Mouse (Mus musculus) adrenal gland, adult 2 months (tissue): Measurements from ENCODE around the gene Nxph1. TPM values are rescaled to one million over a fixed set of nuclear protein-coding genes. Genes with fewer than 3 reads are reported as not detected.

Experiments
- DNase-seq: peaks from one replicate; pipeline ENCODE4 v3.0.0; 2021
- polyA plus RNA-seq: library from polyadenylated mRNA; depleted of rRNA; stranded (reverse); fragments of >200 nt; gene quantifications from 2 replicates; pipeline ENCODE4 v1.2.3, GENCODE M21; 2012
- total RNA-seq, 2 experiments: library from RNA; stranded (reverse); gene quantifications; 2 replicates each; pipeline ENCODE4 v1.2.3; 2021

Gene Nxph1
- total and polyA plus RNA-seq, 3 experiments = 0.52 to 0.70 TPM; not detected in 1

DNA sequence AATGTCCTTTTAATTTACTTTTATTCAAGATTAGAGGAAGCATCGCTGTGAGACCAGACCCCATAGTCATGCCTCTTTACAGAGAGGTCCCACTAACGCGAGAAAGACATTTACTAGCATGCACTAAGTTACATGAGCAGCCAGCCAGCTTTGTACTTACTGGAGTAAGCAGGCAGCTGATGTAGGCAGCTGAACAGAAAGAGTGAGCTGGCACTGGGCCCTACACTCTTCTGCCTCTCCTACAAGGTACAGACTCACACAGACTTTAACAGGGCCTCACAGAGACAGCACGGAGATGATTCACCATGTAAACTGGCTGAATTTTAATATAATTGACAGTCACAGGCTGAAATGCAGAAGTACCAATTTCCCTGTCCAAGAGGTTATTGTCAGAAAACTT lies 11.6 kb downstream of the Nxph1 start:
- no peak for DNase-seq

DNA sequence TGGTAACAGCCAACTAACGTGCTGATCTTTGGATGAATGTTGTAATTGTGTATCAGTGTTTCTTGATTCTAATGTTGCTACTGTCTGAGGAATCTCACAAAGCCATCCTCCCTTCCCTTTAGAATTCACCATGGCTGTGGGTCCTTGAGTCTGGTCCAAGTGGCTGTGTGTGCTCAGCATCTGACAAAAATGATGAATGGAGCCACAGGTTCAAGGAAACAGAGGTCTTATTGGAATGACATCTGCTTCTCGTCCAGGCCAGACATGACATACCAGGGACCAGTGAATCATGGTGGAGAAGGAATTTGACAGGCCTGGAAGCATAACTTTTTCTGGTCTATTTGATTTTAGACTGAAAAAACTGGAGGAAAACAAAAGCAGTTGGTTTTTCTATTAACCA lies 22.3 kb downstream of the Nxph1 start:
- peak; percentile 73 for DNase-seq

DNA sequence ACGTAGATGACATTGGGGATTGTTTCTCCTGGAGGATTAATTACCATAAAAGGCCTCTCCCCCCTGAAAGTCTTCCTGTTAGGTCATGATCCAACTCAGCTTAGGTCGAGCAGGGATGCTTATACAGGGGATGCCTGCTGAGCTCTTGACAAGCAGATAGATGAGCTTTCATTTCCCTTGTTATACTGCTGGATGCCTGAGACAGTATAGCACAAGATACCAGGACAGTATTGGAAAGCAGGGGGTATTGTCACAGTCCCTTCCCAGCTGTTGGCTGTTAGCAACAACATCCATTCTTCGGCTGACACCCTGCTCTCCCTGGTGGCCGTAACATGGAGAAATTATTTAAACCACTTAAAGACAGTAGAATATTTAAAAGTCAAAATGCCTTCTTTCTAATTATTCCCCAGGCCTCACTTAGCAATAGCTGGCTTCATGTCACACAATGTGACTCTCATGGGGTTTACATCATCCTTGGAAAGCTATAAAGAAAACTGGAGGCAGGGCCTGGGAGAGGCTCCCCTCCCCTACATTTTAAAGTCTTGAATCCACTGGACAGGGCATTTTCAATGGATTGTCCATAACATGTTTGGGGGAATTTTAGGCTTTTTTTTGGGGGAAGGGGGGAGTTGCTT lies 31.1 kb downstream of the Nxph1 start:
- DNase-seq = no peak

DNA sequence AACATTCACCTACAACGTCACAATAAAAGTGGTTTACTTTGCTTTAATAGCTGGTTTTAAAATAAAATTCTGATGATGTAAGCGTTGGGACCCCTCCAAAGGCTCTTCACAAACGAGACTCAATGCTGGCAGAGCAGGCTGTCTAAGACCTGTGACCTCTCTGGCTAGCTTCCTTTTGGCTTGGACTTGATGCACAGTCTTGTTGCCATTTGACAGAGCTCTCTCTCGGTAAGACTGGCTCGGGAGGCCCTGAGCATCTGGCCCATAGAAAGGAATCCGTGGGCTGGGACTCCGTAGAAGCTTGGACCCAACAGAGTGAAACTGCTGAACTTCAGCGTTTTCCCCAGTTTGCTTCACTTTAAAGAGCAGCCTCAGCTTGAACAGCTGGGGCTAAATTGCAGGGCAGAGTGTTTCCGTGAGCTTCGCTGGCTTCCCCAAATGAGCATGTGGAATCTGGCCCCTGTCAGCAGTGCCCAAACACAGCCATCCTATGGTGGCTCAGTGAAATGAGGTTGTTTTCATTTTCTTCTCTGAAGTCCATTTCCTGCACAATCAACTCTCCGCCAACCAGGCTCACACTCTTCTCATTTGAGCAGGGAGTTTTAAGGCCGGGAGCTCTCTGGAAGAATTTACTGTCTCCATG lies 48.2 kb downstream of the Nxph1 start:
- peak; percentile 23 for DNase-seq

DNA sequence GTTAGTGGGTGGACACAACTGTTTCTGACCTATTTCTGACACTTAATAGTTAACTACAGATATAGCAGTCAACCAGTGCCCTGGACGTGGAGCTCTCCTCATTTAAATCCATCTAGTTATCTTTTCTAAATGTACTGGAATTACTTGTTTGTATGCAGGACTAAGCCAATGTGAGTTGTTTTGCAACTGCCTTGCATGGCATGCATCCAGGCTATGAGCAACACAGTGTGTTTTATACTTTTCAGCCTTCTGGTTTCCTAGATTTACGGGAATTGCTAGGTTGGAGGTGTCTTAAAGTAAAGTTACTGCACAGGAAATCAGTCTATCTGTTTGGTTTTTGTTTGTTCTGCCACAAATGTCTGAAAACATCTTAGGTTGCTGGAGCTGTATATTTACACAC lies 49.1 kb downstream of the Nxph1 start:
- DNase-seq = peak; percentile 53

DNA sequence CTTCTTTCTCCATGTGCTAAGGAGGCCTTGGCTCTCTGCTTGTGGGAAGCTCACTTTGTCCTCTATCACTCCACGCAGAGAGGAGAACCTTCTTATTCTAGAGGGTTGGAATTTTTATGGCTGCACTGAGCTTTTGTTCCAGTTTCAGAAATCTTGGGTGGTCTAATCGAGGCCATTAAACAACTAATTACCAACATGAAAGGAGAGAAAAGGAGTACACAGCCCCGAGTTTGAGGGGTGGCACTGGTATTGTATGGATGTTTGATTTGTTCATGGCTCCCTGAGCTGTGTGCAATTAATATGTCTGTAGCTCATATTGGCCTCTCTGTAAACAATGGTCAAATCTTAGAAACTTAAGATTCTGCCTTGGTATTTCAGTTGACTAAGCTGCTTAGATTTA lies 54.5 kb downstream of the Nxph1 start:
- DNase-seq = no peak

DNA sequence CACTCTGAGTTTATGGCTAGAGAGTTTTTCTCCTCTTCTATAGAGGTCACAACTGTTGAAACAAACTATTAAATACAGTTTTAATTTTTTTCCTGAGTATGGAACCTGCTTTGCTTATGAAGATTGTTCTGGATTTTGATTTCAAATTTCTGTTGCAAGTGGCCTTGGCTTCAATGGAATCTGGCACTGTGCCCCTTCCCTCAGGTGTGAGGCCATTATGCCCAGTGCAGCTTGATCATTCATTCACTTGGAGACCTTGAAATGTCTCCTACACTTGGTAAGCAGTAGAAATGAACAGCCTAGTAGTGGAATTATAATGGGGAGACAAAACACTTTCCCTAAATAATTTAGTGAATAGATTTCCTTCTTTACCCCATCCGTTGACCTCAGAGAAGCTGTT lies 78.4 kb downstream of the Nxph1 start:
- peak; percentile 9 for DNase-seq

DNA sequence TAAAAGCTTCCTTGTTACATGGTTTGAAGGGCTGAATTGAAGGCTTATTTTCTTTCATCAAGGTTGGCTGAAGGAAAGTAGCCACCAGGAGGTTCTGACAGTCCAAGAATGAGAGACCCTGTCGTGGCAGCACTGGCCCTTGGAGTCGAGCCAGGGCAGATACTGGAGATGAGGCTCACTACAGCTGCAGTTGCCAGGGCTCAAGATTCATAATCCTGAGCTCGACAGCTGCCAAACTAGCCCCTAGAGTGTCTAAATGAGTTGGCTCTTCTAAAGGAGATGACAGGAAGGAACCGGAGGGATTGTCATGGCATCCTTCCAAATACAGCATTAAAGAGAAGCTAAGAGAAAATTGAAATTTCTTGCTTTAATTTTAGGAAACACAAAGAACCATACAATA lies 78.9 kb downstream of the Nxph1 start:
- DNase-seq = no peak

DNA sequence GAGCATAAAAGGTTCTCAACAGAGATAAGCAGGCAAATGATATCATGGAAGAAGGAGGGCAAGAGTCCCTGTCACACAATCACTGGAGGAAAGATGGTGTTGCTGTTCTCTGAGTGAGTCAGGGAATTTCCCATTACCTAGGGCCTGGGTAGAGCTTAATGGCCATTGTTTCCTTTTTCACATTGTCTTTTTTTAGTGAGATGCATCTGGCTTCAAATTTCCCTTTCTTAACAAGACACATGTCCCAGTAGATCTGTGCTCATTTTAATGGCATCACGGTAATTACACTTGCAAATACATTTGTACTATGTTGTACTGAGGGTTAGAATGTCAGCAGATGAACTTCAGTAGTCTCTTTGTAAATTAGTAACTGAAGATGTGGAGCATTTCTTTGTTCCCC lies 80.3 kb downstream of the Nxph1 start:
- DNase-seq = no peak

DNA sequence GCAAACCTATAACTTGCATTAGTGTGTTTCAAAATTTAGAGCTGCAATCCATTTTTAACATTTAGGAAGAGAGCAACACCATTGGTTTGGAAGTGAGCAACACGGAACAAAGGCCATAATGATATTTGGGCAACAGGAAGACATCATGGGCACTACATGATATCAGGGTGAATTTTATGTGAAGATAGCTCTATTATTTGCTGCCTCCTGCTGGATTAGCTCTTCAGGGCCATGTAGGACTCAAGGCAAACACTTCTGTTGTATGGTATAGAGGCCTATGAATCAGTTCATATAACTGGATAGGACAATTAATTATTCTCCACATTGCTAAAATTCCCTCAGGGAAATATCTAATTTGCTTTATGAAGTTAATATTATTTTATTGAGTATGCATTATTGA lies 91.1 kb downstream of the Nxph1 start:
- no peak for DNase-seq

DNA sequence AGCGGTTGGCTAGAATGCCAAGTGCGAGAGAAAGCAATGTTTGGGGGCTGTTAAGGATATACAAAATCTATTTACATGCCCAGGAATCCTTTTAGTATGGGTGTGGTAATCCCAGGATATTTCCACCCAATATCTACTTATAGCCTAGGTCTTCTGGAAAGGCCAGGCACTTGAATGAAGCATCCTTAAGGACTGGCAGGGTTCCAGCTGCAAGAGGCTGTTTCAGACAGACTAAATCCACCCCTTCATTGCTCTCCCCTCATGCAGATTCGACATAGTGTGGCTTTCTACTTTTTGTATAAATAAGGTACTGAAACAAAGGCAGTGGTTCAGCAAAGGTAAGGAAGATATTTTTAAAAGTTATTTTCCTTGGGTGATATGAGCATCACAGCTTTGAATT lies 92.8 kb downstream of the Nxph1 start:
- DNase-seq = no peak

DNA sequence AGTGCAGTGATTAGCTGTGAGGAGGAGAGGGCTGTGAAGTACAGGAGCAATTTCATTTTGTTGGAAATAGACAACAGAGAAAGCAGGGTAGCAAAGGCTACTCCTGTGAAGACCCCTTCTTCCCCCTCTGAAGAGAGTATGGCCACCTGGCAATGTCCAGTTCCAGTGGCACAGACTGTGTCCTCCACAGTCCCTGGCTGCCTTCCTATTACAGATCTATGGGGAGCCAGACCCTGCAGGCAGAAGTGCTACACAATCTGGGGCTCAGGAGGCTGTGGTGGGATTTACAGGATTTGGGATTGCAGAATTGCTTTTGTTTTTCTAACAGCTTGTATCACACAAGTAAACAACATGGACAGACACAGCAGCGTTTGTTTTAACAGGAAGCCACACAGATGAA lies 94.2 kb downstream of the Nxph1 start:
- DNase-seq = no peak

DNA sequence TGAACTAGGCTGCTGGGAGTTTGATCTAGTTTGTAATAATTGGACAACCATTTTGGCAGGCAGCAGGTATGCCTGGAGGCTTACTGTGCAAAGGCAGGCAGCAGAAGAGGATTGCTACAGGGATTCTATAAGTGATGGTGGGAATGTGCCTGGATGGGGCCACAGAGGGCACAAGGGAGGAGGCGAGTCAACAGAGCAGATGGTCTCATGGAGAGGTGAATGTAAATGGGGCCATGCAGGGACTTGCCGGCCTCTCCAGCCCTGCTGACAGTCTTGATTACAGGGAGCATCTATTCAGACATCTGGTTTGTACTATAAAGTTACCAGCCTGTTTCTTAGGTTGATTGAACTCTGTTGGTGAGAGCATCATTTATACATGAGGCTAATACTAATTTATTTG lies 98.6 kb downstream of the Nxph1 start:
- DNase-seq = no peak

DNA sequence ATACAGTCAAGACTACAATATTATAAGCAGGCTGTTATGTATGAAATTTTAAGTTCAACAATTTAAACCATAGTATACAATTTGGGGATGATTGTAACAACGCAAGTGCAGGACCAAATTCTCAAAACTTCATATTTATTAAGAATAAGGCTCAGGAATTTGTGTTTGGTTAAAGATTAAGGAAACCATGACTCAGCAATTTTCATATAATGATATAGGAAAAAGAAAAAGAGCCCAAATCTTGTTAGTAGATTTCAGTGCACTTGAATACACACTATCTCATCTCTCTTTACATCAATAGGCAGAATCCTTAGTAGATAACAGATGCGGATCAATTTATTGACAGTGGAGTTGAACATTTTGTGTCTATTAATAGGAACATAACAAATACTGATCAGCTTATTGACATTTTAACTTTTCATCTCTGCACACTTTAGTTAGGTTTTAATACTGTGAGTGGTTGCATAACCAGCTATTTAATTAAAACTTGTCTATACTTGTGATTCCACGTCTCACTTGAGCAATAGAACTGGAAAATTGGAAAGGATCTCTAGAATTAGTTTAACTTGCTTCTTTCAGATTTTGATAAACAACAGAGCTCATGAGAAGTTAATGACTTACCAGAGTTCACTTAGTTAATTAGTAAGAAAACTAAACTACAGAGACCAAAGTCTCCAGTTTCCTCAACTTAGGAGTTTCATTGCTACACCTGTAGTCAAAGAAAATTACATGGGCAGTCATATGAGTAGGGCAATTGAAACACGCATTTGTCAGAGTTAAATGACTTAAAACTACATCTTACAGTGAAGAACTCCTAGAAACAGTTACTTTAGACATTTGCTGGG lies 113.3 kb downstream of the Nxph1 start:
- no peak for DNase-seq

DNA sequence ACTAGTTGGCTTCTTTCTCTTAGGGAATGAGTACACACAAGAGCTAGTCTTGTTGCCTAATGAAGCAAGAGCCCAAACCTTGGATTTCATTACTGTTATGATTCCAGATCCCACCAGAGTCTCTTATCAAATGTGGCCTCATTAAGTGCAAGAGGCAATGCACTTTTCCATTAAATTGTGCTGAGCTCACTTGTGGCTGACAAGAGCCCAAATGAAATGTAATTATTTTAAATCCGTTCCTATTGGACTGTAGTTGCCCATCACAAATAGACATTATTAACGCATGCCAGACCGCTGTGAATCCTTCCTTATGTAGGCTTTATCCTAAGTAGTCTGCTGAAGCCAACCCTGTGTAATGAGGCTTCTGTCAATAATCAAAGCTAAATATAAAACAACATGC lies 118.2 kb downstream of the Nxph1 start:
- no peak for DNase-seq

DNA sequence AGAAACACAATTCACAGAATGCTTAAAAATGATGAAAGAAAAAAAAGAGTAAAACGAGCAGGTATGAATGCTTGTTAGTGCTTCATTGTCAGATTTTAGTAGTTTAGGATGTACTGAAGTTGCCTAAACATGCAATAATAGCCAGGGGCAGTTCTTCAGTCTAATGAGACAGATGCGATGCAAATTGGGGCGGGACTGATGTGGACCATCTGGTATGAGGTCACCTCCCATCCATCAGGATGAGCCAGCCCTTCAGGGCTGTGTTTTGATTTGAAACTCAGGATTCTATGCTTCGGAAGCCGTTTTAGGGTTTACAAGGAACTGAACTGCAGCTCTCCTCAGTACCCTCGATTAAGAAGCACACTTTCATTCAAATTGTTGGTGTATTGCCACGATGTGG lies 121.7 kb downstream of the Nxph1 start:
- DNase-seq = no peak

DNA sequence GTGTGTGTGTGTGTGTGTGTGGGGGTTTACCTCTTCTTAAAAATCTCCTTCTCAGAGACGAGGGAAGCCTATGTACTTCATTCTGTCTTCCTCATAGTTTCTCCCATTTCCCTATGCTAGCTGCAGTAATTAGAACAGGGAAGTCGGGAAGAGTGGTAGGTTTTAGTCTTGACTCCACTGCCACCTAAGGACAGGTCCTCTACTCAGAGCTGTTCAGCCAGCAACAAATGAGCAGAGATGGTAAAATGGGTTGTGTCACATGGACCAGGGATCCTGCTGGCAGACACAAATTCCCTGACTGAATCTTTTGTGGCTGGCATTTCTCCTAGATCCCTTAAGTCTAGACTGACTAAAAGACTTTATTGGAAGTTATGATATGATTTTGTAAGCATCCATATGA lies 128.2 kb downstream of the Nxph1 start:
- no peak for DNase-seq

DNA sequence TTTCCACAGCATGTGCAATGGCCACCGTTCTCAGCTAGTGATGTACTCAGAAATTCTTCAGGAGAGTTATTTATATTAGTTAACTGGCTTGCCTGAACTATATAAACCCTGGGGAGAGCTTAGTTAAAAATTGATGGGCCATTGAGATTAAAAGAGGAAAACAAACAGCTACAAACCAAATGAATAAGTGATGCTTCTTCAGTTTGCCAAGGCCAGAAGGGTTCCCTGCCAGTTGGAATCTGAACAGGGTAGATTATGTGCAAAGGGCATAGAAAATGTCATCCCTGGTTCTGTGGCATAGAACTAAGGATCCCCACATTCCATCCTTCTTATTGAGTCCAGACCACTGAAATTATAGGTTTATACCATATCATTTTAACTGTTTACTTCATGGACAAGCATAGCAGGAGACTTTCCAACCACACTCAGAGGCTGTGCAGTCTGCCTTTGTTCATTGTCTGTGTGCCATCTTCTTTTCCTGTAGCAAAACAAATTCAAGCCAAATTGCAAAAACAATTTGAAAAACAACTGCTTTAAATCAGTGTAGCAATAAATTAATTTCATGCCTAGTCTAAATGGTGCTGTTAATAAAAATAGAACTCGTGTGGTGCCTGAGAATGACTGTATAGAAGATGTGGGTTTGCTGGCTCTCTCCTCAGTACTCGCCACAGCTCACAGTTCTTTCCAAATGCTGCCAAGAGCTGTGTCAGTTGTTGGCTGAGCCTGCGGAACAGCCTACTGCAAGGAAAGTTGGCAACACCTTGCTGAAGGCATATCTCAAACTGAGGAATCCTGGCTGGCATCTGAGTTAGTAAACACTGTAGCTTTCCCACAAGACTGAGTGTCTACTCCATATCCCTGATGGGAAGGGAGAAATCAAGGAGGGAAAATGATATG lies 129.8 kb downstream of the Nxph1 start:
- DNase-seq = no peak

DNA sequence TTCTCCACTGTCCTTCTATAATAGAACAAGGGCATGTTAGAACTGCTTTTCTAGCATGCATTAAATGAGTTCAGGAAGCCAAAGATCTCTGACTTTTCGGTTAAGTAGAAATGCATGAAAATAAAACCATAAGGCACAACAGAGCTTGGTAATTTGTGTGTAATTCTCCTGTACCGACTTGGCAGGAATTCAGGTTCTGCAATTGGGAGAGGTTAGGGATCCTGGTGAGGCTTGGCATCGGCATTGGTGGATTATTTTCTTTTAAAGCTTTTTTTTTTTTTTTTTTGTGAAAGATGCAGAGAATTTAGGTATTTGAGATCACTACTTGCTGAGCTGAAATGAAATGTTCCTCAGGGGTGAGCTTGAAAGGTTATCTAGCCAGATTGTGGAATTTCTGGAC lies 135.6 kb downstream of the Nxph1 start:
- DNase-seq = no peak

DNA sequence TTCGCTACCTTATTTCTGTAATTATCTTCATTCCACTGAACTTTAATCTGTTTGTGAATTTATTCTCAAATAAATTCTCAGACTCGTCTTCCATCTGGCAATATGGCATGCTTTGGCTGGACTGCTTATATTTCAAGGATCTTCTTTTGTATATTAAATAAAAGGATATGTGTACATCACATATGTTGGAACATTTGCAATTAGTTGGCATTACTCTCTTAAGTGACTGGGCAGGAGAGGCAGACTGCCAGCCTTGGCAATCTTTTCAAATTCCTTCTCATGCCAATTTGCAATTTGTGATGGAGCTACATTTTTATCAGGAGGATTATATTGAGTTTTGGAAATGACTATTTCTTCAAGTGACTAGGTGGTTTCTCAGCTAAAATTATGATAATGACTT lies 149.1 kb downstream of the Nxph1 start:
- DNase-seq = no peak

DNA sequence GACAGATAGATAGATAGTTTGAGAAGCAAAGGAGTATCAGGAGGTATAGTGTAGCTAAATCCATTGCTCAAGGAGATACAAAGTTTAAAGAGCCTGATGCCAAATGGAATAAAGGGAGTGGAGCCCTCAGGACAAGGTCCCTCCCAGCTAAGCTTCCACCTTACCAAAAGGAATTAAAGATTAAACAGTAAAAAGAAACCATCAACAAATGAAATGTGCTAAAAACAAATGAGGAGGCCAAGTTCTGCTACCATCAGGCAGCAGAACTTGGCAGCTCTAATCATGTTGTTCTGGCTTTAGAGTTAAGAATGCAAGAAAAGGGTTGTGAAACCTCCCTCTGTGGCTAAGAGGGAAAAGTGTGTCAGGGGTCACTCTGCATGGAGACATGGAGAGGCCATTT lies 159.1 kb downstream of the Nxph1 start:
- DNase-seq = no peak

DNA sequence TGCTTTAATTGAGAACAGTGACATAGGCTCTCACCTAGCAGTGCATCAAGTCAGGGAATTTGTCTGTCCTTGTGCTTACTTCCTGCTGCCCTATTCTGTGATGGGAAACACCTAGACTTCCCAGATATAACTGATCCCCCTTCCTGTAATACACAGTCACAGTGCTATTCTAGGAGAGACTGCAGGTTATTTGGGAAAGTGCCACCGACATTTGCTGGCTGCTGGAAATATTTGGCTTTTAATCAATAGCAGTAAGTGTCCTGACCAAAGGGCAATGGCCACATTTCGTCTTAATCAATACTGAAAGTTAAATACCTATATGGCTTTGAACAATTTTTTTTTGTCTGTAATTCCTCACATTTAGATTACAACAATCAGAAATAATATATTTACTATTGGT lies 170.9 kb downstream of the Nxph1 start:
- DNase-seq = no peak
